27 mouse cellular contexts compared by ENCODE assay signal in the genomic region with DNA sequence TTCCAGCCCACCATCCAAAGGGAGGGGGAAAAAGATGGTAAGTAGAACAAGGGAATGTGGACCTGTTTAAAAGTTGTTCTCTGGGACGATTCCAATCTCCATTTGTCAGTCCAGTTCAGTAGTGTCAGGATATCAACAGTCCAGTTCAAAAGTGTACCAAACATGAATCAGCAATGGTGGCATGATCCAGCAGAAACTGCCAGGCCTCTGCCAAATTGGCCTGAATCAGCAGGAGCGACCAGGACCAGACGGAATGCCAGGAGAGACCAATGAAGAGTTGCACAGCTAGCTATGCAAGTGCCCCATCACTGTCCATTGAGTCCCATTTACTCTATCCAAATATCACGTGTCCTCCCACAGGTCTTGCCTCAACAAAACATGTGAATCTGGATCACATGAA.
"Had no signal": no experiment of that assay in that cellular context is flagged by ENCODE, and none has a peak within 500 bp of the region (broad histone marks: within the 10 kb centered on the region; RNA-seq: fewer than 3 reads in every experiment).

No protein-coding gene starts in this region.

- H3K36me3 ChIP-seq: midbrain, embryonic 15.5 days had no signal

- H3K4me3 ChIP-seq: limb, embryonic 10.5 days; limb, embryonic 12.5 days; limb, embryonic 13.5 days; limb, embryonic 15.5 days; liver, embryonic 12.5 days; liver, embryonic 13.5 days; liver, embryonic 15.5 days; lung, embryonic 15.5 days; megakaryocyte, embryonic 14.5 days; midbrain, embryonic 10.5 days; midbrain, embryonic 12.5 days; midbrain, embryonic 13.5 days; midbrain, embryonic 15.5 days; myocyte; neural tube, embryonic 12.5 days had no signal

- H3K27ac ChIP-seq: limb, embryonic 10.5 days; limb, embryonic 12.5 days; limb, embryonic 13.5 days; limb, embryonic 15.5 days; liver, embryonic 12.5 days; liver, embryonic 13.5 days; liver, embryonic 14.5 days; liver, embryonic 15.5 days; lung, embryonic 15.5 days; macrophage; midbrain, embryonic 10.5 days; midbrain, embryonic 12.5 days; midbrain, embryonic 13.5 days; midbrain, embryonic 15.5 days; neural tube, embryonic 12.5 days had no signal

- H3K27me3 ChIP-seq: limb, embryonic 12.5 days; limb, embryonic 13.5 days; limb, embryonic 15.5 days; liver, embryonic 12.5 days; liver, embryonic 13.5 days; liver, embryonic 15.5 days; lung, embryonic 15.5 days; megakaryocyte, embryonic 14.5 days; midbrain, embryonic 12.5 days; midbrain, embryonic 13.5 days; midbrain, embryonic 15.5 days; neural tube, embryonic 12.5 days had no signal

- H3K4me1 ChIP-seq: limb, embryonic 10.5 days; limb, embryonic 12.5 days; limb, embryonic 13.5 days; limb, embryonic 15.5 days; lung, embryonic 15.5 days; midbrain, embryonic 10.5 days; midbrain, embryonic 12.5 days; midbrain, embryonic 13.5 days; midbrain, embryonic 15.5 days; neural tube, embryonic 12.5 days had no signal

- DNase-seq: left cerebral cortex, postnatal 4 days; liver, embryonic 13.5 days; liver, postnatal 0 days; lung, adult 18-20 months; lung, adult 2 months; lung, embryonic 14.5 days; lung, postnatal 10 days; lung, postnatal 14 days; lung, postnatal 36 days; lung, postnatal 4 days; midbrain, embryonic 14.5 days had no signal

- H3K9me3 ChIP-seq: limb, embryonic 10.5 days; limb, embryonic 15.5 days; liver, embryonic 12.5 days; liver, embryonic 13.5 days; liver, embryonic 15.5 days; lung, embryonic 15.5 days; megakaryocyte, embryonic 14.5 days; midbrain, embryonic 10.5 days; midbrain, embryonic 12.5 days; midbrain, embryonic 13.5 days; midbrain, embryonic 15.5 days; neural tube, embryonic 12.5 days had no signal

- H3K9ac ChIP-seq: limb, embryonic 12.5 days; limb, embryonic 13.5 days; limb, embryonic 15.5 days; liver, embryonic 12.5 days; liver, embryonic 13.5 days; liver, embryonic 14.5 days; liver, embryonic 15.5 days; liver, postnatal 0 days; lung, embryonic 14.5 days; lung, embryonic 15.5 days; midbrain, embryonic 12.5 days; midbrain, embryonic 13.5 days; midbrain, embryonic 15.5 days; neural tube, embryonic 12.5 days had no signal
